Mouse (Mus musculus): ENCODE measurements around the gene Kansl3.

Kansl3 gene

GRCm38 (mm10) chr1:36294402-36294801 lies 74.6 kb downstream of the Kansl3 start:
- intact Hi-C loops (cut with DNase I) = no loop called here

- intact Hi-C loops (cut with DNase I) = no loop called here
Measured at GRCm38 (mm10) chr1:36293470-36293869, 75.5 kb downstream of the Kansl3 start.

Small RNA genes lying within 50 kb of the gene (microRNA-seq; reads per million reads assigned to microRNA genes)
- 0.46 to 0.86 reads per million in 2 experiments for gene Mir6898
